Mouse (Mus musculus): ENCODE data around the gene Usp48.

Gene Usp48

GRCm38 (mm10) chr4:137664433-137664979 lies 71.0 kb downstream of the Usp48 start, which contains the start of gene Rap1gap:
TSS of gene Rap1gap (plus strand) at chr4:137664726.
- peak; percentile 34 to 49 for DNase-seq

DNA sequence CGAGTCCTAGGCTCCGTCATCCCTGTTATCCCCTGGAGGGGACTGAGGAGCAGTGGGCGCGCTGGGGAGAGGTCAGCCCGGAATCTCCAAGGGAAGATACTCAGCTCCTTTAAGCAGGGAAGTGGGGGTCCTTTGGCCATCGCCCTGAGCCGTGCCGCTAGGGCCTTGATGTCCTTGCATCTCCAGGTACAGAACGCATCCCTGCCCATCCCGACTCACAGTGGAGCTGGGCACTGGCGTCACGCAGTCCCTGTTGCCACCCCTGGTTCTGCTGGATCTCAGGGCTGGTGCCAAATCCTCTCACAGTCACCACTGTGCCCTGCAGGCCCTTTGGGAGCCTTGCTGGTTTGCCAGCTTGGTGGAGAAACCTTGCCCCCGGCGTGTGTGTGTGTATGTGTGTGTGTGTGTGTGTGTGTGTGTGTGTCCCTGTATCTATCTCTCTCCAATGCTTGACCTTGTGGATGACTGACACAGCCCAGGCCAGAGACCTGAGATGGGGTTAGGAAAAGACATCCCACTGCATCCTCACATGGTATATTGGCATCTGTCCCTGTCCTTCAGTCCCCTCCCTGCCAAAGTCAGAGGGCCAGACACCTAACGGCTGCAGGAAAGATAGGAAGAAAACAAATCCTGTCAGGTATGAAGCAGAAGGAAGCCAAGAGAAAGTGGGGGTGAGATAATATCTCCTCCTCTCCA lies 71.6 kb downstream of the Usp48 start:
- no peak for DNase-seq

- DNase-seq, result no peak
Observed at GRCm38 (mm10) chr4:137665791-137666190, 72.2 kb downstream of the Usp48 start.

- no peak for DNase-seq
Observed at GRCm38 (mm10) chr4:137666283-137666957, 72.9 kb downstream of the Usp48 start.

GRCm38 (mm10) chr4:137666958-137667345 lies 73.4 kb downstream of the Usp48 start:
- DNase-seq, result no peak

- DNase-seq, result peak; percentile 47 to 56
Observed at GRCm38 (mm10) chr4:137667747-137668146, 74.2 kb downstream of the Usp48 start.

GRCm38 (mm10) chr4:137671711-137672500 lies 78.4 kb downstream of the Usp48 start:
- DNase-seq, result no peak

DNA sequence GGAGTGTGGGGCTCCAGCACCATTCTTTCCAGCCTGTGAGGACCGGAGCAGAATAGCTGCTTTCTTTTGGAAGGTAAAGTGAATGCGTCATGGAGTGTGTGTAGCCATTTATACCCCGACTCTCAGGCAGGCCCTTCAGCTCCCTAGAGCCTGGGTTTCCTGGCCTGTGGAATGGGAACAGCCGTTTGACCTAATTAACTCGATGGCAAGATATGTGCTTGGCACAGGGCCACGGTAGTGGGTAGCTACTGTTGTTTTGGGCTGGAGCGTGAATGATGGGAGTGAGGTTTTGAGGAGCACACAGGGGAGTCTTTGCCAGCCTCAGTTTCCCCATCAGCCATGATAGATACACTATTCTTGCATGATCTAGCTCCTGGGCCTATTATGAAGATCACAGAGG lies 82.0 kb downstream of the Usp48 start:
- DNase-seq, result no peak

DNA sequence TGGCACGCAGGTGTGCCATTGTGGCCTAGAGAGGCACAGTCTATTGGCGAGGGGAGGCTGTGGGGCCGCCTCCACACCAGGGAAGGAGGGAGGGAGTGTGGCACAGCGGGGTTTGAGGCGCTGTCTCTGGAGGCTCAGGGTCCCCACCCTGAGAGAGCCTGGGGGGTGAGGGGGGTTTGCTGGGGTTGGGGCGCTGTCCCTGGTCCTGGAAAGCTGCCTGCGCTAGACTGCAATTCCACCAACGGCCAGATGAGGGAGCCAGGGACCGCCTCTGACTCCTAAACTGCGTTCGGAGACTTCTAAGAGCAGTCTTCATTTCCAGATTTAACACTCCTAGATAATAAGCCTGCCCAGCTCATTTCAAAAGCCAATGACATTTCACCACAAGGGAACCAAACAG lies 82.5 kb downstream of the Usp48 start:
- peak; percentile 68 to 85 for DNase-seq

DNA sequence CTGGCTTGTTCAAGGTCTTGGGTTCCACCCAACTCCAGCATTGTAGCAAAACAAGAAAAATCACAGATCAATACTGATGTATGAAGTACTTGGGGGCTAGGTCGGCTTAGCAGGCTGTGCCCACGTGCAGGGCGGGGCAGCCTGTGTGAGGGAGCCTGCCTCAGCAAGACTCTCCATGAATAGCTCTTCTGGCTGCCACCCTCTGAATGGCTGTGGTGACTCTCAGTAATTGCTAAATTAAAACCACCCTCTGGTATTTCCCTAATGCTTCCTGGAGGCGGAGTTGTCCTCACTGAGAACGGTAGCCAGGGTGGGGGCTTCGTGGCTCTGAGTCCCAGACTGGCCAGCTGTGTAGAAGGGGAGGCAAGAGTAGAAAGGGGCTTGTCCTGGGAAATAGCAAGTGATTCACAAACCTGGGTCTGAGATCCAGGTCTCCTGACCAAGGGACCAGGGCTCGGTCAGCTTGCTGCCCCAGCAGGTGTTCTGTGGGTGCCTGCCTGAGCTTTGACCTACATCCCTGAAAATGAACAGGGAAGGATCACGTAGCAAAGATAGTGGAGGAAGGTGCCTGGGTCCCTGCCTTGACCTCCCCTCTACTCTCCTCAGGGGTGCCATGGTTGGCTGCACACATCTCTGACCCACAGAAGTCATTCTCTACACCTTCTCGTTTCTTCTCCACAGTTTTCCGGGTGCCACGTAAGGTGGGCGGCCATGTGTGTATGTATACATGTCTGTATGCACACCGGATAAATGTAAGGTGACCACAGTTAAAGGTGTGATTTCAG lies 83.3 kb downstream of the Usp48 start:
- DNase-seq, result no peak

DNA sequence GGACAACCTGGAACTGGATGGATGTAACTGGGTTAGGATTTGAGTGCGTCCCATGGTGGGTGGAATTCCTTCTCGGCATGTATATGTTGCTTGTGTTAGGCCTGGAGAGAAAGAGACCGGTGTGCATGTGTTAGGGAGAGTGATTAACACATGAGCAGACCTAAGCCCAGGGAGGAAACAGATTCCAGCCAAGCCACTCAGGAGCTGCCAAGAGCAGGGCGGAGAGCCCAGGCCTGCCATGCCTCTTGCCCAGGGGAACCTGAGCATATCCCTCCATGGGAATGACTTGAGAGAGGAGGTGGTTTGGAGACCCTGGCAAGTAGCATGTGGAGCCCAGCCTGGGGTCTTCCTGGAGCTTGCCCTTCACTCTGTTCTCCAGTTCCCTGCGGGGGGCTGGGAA lies 84.4 kb downstream of the Usp48 start:
- DNase-seq, result no peak

DNA sequence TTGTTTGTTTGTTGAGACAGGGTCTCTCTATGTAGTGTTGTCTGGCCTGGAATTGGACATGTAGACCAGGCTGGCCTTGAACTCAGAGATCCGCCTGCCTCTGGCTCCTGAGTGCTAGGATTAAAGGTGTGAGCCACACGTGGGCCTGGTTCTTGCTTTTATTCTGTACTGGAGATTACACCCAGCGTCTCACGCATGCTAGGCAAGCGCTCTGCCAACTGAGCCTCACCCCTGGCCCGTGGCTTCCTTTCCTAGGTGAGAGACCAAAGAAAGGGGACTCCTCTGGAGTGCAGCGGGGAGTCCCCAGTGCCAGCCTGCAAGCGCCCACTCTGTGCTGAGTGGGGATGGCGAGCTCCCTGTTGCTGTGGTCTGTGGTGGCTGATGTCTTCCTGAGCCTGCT lies 85.0 kb downstream of the Usp48 start:
- DNase-seq, result no peak

DNA sequence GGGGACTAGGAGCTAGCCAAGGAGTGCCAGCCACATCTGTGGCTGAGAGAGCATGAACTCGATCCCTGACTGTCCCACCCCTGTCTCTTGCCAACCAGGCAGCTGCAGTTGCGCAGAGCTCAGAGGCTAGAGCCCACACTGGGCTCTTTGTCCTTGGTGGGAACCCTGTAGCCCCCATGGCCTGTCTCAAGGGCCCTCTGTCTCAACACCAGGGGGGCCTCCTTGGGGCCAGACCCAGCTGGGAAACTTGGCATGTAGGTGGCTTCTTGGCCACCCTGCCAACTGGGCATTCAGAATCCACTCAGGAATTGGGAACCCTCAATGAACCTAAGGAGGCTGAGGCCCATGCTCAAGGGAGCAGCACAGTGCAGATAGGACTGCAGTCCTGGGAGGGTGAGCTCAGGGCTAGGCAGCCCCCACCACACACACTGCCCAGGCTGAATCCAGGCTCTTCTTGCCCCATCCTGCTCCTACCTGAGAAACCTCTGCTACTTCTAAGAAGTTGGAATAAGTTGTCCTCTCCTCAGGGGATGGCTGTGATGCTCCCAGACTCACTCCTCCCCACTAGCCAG lies 86.5 kb downstream of the Usp48 start:
- no peak for DNase-seq

DNA sequence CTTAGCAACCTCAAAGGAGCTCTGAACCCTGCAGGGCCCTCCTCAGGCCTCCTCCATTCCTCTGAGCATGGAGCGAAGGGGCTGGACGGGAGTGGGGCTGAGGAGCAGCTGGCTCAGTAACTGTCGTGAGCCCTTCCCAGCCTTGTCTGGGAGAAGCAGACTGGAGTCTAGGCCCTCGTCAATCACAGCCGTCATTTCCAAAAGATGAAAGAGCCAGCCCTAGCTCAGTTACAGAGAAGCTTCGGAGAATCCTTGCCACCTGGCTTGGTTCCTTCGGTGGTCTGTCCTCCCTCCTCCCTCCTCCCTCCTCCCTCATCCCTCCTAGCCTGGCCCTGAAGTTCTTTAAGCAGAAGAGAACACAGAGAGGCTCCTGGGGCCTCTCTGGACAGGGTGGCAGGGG lies 87.2 kb downstream of the Usp48 start:
- no peak for DNase-seq

DNA sequence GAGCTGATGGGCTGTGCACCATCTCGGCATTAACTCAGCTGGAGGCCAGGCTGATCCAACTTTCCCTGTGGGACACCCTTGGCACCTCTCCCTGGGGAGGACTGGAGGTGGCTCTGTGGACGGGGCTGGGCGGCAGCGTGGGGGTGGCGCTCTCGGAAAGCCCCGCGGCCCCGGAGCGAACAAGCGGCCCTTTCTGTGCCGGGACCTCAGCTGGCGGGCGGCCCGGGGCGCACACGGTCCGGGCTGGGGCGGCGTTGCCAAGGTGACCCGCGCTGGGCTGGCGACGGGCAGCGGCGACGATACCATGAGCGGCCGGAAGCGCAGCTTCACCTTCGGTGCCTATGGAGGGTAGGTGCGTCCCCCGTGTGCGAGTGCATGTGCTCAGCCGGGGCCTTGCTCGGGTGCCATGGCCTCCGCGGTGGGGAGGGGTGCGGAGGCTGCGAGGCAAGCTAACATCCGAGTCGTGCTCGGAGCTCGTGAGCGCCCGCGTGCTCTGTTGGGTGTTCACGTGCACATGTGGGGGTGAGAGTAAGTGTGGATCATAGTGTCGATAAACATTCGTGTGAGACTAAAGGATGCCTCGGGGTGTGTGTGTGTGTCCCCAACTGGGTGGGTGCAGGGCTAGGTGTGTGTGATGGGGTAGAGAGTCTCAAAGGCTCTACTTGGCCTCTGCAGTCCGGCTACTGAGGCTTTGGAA lies 88.0 kb downstream of the Usp48 start:
- DNase-seq, result no peak

GRCm38 (mm10) chr4:137682961-137683453 lies 89.5 kb downstream of the Usp48 start:
- DNase-seq, result peak in 1 of 2 experiments; percentile 57

DNA sequence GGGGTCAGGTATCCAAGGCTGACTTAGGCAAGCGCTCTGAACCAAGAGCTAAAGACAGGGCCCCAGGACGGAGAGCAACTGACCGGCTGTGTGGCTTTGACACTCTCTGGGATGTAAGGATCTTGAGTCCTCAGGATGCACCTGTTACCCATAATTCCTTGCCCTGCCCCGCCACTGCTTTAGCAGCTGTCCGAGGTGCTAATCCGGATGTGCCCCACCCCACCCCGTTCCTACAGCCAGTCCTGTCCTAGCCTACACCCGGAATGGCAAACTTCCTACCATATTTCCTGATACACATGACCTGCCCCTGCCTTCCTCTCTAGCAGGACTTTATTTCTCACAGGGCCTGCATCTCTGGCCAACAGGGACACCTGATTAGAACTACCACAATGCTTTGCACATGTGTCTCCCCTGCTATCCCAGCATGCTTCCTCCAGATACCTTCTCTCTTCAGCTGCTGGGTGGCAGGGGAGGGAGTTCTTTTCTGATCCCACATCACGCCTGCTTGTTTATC lies 91.3 kb downstream of the Usp48 start:
- no peak for DNase-seq

DNA sequence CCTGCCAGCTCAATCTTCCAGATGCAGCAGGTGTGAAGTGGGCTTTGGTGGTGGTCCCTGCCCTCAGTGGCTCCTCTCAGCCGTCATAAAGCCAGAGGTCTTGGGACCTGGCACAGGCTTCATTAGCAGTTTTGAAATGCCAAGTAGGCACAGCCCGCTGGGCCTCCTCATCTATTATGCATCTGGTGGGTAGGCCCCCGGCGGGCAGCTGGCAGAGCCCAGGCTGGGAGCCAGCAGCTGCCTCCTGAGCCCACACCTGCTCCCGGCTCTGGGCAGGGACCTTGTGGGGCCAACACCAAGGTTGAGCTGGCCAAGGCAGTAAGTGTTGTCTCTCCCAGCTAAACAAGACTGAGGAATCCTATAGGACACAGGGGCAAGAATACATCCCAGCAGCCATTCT lies 92.7 kb downstream of the Usp48 start:
- no peak for DNase-seq

DNA sequence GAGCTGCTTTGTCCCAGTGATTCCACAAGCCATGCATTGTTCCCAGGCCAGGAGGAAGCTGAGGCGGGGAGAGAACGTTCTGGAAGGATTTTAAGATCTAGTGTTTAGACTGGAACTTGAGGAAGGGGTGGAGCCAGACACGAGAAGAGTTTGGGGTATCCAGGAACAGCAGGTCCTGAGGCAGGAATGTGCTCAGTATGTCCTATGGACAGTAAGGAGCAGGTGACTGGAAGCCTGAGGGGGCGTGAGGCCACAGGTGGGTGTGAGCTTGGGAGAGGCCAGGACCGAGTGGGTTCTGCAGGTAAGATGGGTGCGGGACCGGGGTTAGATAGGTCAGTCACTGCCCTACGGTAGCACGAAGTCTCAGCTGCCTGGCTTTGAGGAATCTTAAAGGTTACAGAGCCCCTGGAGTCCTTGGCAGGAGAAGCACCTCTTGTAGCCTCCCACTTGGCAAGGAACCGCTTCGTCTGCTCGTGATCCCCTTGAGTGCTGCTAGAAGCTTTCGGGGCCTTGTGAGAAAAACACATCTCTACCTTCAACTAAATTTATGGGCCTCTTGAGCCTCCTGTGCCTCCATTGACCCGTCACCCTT lies 93.8 kb downstream of the Usp48 start:
- peak; percentile 55 to 80 for DNase-seq

DNA sequence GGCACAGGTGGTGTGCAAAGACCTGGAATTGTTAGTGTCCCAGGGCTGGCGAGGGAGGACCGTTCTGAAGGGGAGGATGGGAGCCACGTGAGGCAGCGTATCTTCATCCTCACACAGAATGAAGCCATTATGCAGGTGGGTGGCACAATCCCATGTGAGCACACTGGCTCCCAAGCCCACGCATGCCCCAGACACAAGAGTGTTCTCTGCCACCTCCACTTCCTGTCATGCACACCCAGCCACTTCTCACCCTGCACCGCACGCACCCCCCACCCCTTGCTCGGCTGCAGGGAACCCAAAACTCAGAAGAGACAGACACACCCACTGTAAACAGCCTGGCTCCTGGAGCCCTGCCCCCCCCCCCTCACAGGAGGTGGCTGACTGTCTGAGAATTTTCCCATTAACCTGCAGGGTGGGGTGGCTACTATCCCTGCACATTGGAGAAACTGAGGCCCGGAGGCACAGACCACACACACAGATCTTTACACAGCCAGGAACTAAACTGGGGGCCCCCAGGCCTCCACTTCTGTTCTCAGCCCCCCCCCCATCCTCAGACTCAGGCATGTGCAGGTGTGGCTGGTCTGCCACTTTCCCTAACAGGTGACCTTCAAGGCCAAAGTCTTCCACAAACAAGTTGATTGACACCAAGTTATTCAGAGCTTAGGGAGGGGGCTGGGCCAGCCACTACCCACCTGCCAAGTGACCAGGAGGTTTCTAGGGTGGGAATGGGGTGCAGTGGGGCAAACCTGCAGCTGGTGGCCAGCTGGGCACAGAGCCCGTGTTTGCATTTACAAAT lies 98.8 kb downstream of the Usp48 start:
- no peak for DNase-seq
